Mouse (Mus musculus) naive thymus-derived CD4-positive, alpha-beta T cell, adult 5 months (primary cell): ENCODE results near the gene Clip3. TPM values are rescaled to one million over a fixed set of nuclear protein-coding genes. Genes with fewer than 3 reads are reported as not detected.

Source experiments
- polyA plus RNA-seq: library from polyadenylated mRNA; unstranded; fragments of 100-300 nt; shearing (Covaris generic); gene quantifications from one replicate; pipeline ENCODE4 v1.2.1, GENCODE M21; 2017

Gene Clip3
- polyA plus RNA-seq, result not detected

GRCm38 (mm10) chr7:30291215-30292131 lies at the start of gene Clip3:
Gene Clip3, plus strand, starts transcription at chr7:30291728.

GRCm38 (mm10) chr7:30279951-30280669 lies 11.4 kb upstream of the Clip3 start, which contains the start of the genes Thap8 and Wdr62:
Gene Thap8, plus strand, starts transcription at chr7:30280094.
Gene Wdr62, minus strand, starts transcription at chr7:30280419.

GRCm38 (mm10) chr7:30308076-30309005 lies 16.8 kb downstream of the Clip3 start, which contains the start of gene Alkbh6:
Gene Alkbh6, plus strand, starts transcription at chr7:30308717.

GRCm38 (mm10) chr7:30314721-30315155 lies 23.2 kb downstream of the Clip3 start, which contains the start of gene Syne4:
Gene Syne4, plus strand, starts transcription at chr7:30314807.

GRCm38 (mm10) chr7:30321539-30322284 lies 30.2 kb downstream of the Clip3 start, which contains the start of gene E130208F15Rik:
Gene E130208F15Rik, plus strand, starts transcription at chr7:30321740.

GRCm38 (mm10) chr7:30323795-30324194 lies 32.3 kb downstream of the Clip3 start, which contains the start of gene Sdhaf1:
Gene Sdhaf1, minus strand, starts transcription at chr7:30323895.

Other genes with a start within 250 kb of the Clip3 start
- 2.0 TPM for gene Zfp14, start 240.3 kb upstream of the Clip3 start, polyA plus RNA-seq
- 7.3 TPM for gene Zfp82, start 218.8 kb upstream of the Clip3 start, polyA plus RNA-seq
- gene Gm26920, start 201.3 kb upstream of the Clip3 start, polyA plus RNA-seq, result not detected
- gene Zfp566, start 201.2 kb upstream of the Clip3 start, polyA plus RNA-seq, result 7.2 TPM
- gene Zfp260, start 197.0 kb upstream of the Clip3 start, polyA plus RNA-seq, result 54.9 TPM
- gene Zfp382, start 169.8 kb upstream of the Clip3 start, polyA plus RNA-seq, result 9.6 TPM
- 49.7 TPM for gene Zfp146, start 122.0 kb upstream of the Clip3 start, polyA plus RNA-seq
- gene Cox7a1, start 107.6 kb upstream of the Clip3 start, polyA plus RNA-seq, result not detected
- gene Capns1, start 92.9 kb upstream of the Clip3 start, polyA plus RNA-seq, result 52.2 TPM
- gene Polr2i, start 59.8 kb upstream of the Clip3 start, polyA plus RNA-seq, result 27.8 TPM
- gene Tbcb, start 59.5 kb upstream of the Clip3 start, polyA plus RNA-seq, result 34.7 TPM
- gene Ovol3, start 56.0 kb upstream of the Clip3 start, polyA plus RNA-seq, result not detected
- 1.0 TPM for gene Thap8, start 11.6 kb upstream of the Clip3 start, polyA plus RNA-seq
- gene Wdr62, start 11.3 kb upstream of the Clip3 start, polyA plus RNA-seq, result 5.2 TPM
- 92.8 TPM for gene Alkbh6, start 17.0 kb downstream of the Clip3 start, polyA plus RNA-seq
- 6.1 TPM for gene Syne4, start 23.1 kb downstream of the Clip3 start, polyA plus RNA-seq
- not detected for gene E130208F15Rik, start 30.0 kb downstream of the Clip3 start, polyA plus RNA-seq
- 24.2 TPM for gene Sdhaf1, start 32.2 kb downstream of the Clip3 start, polyA plus RNA-seq
- not detected for gene Lrfn3, start 71.0 kb downstream of the Clip3 start, polyA plus RNA-seq
- gene Tyrobp, start 122.0 kb downstream of the Clip3 start, polyA plus RNA-seq, result not detected
- gene Hcst, start 128.1 kb downstream of the Clip3 start, polyA plus RNA-seq, result 367 TPM
- gene Nfkbid, start 130.0 kb downstream of the Clip3 start, polyA plus RNA-seq, result 181 TPM
- 3.6 TPM for gene Aplp1, start 153.8 kb downstream of the Clip3 start, polyA plus RNA-seq
- gene Kirrel2, start 166.0 kb downstream of the Clip3 start, polyA plus RNA-seq, result not detected
- not detected for gene Nphs1, start 166.6 kb downstream of the Clip3 start, polyA plus RNA-seq
- gene Prodh2, start 201.9 kb downstream of the Clip3 start, polyA plus RNA-seq, result not detected
- 1.2 TPM for gene Arhgap33, start 243.3 kb downstream of the Clip3 start, polyA plus RNA-seq